Mouse (Mus musculus) forebrain, postnatal 0 days (tissue): ENCODE data around the gene Cdk5rap2. TPM values are rescaled to one million over a fixed set of nuclear protein-coding genes. Genes with fewer than 3 reads are reported as not detected.

ENCODE experiments used
- ATAC-seq: fragments of 200-750 bp; cut with Nextera tagmentation; 2 replicates; pipeline ENCODE4 v1.8.0; 2017; ENCODE audit warnings: mild to moderate bottlenecking, moderate library complexity
- DNase-seq: peaks from one replicate; pipeline ENCODE4 v3.0.0-alpha.2; 2015
- H3K27ac ChIP-seq: fragments of 300-500 bp; sonication (generic); 2 replicates; pipeline ENCODE4 v1.5.1; 2014; ENCODE audit warnings: low read depth, mild to moderate bottlenecking, antibody characterized with exemption, low read length, moderate library complexity, mixed read lengths
- H3K27me3 ChIP-seq: fragments of 300-500 bp; sonication (generic); 2 replicates; pipeline ENCODE4 v1.6.1; 2014; ENCODE audit warnings: mild to moderate bottlenecking, low read length, mixed read lengths; ENCODE audit not compliant: insufficient read depth
- H3K36me3 ChIP-seq: fragments of 300-500 bp; sonication (generic); 2 replicates; pipeline ENCODE4 v1.6.1; 2014; ENCODE audit warnings: mild to moderate bottlenecking, moderate library complexity; ENCODE audit not compliant: insufficient read depth
- H3K4me1 ChIP-seq: fragments of 300-500 bp; sonication (generic); 2 replicates; pipeline ENCODE4 v1.6.1; 2014; ENCODE audit warnings: antibody characterized with exemption; ENCODE audit not compliant: insufficient read depth
- H3K4me2 ChIP-seq: fragments of 300-500 bp; sonication (generic); 2 replicates; pipeline ENCODE4 v1.6.1; 2014; ENCODE audit warnings: low read depth, mild to moderate bottlenecking, moderate library complexity
- H3K4me3 ChIP-seq: fragments of 300-500 bp; sonication (generic); 2 replicates; pipeline ENCODE4 v1.5.1; 2014; ENCODE audit warnings: low read depth, low read length, mixed read lengths
- H3K9ac ChIP-seq: fragments of 300-500 bp; sonication (generic); 2 replicates; pipeline ENCODE4 v1.6.1; 2014; ENCODE audit warnings: mild to moderate bottlenecking
- H3K9me3 ChIP-seq: fragments of 300-500 bp; sonication (generic); 2 replicates; pipeline ENCODE4 v1.6.1; 2016; ENCODE audit warnings: low read length
- CTCF ChIP-seq: sonication (generic); IDR thresholded peaks from 2 replicates; pipeline ENCODE4 v1.5.1; 2016; ENCODE audit warnings: antibody characterized with exemption, control low read depth, low read depth
- WGBS: fragments of 180-500 bp; shearing (Covaris S2); extraction: QIAGEN DNeasy Blood & Tissue Kit; methylation state at CpG from one replicate; pipeline ENCODE4 v1.1.7; 2014; 5-methylcytosine and 5-hydroxymethylcytosine counted together
- polyA plus RNA-seq: library from polyadenylated mRNA; unstranded; fragments of >200 nt; fragmentation: Nextera tagmentation; extraction: Ambion mirVana; gene quantifications from 2 replicates; pipeline ENCODE4 v1.2.1, GENCODE M21; 2015
- total RNA-seq: library from RNA; depleted of rRNA; stranded (reverse); fragments of >200 nt; gene quantifications from 2 replicates; pipeline ENCODE4 v1.2.3, GENCODE M21; 2014

Cdk5rap2 gene
- total and polyA plus RNA-seq, 2 experiments from 2014 or later: 6.1 to 16.7 TPM

- peak; percentile 18; the same call in 1 of the 2 replicates for ATAC-seq
These were observed 180.4 kb downstream of the Cdk5rap2 start for GRCm38 (mm10) chr4:70229874-70230273.

GRCm38 (mm10) chr4:70228350-70228749 is 181.9 kb downstream of the Cdk5rap2 start:
- TF ChIP-seq CTCF: no peak
- Histone ChIP-seq H3K9ac (no peak overlapping the region), H3K4me1 (no peaks in the 10 kb centered on the region), H3K9me3 (no peaks in the 10 kb centered on the region), H3K27ac (no peak overlapping the region), H3K36me3 (peaks cover 21% of the 10 kb centered on the region), H3K27me3 (no peaks in the 10 kb centered on the region), H3K4me2 (no peak overlapping the region), H3K4me3 (no peak overlapping the region)
- 82% methylated on average over 2 of the region's 2 CpGs for WGBS
- DNase-seq (no peak), ATAC-seq (0 out of 2 replicates have a peak, but pooled peaks have one; percentile 26)

More at GRCm38 (mm10) chr4:70229874-70230273, 180.4 kb downstream of the Cdk5rap2 start:
- no peak overlapping the region for H3K9ac ChIP-seq
- peaks cover 20% of the 10 kb centered on the region for H3K36me3 ChIP-seq
- no peak for TF ChIP-seq CTCF
- 58% methylated on average over 4 of the region's 4 CpGs for WGBS
- H3K27ac ChIP-seq: no peak overlapping the region
- H3K9me3 ChIP-seq: no peaks in the 10 kb centered on the region
- no peak overlapping the region for H3K4me2 ChIP-seq
- H3K4me3 ChIP-seq: no peak overlapping the region
- no peaks in the 10 kb centered on the region for H3K4me1 ChIP-seq
- no peak for DNase-seq
- no peaks in the 10 kb centered on the region for H3K27me3 ChIP-seq

- Histone ChIP-seq H3K9me3 (no peaks in the 10 kb centered on the region), H3K4me2 (no peak overlapping the region), H3K4me1 (no peaks in the 10 kb centered on the region), H3K36me3 (peaks cover 26% of the 10 kb centered on the region), H3K27ac (no peak overlapping the region), H3K27me3 (no peaks in the 10 kb centered on the region), H3K4me3 (no peak overlapping the region), H3K9ac (no peak overlapping the region)
- TF ChIP-seq CTCF: no peak
- 85% methylated on average over 3 of the region's 3 CpGs for WGBS
- no peak for ATAC-seq
- DNase-seq: no peak
These were observed 182.6 kb downstream of the Cdk5rap2 start for GRCm38 (mm10) chr4:70227667-70228066.

GRCm38 (mm10) chr4:70224503-70224902 is 185.7 kb downstream of the Cdk5rap2 start:
- H3K4me3 ChIP-seq: no peak overlapping the region
- peaks cover 35% of the 10 kb centered on the region for H3K36me3 ChIP-seq
- ATAC-seq (0 out of 2 replicates have a peak, but pooled peaks have one; percentile 8), DNase-seq (no peak)
- no peak for TF ChIP-seq CTCF
- H3K4me1 ChIP-seq: 0 out of 2 replicates have a peak, but pooled peaks cover 3% of the 10 kb centered on the region
- 79% methylated on average over 2 of the region's 2 CpGs for WGBS
- H3K9me3 ChIP-seq: no peaks in the 10 kb centered on the region
- H3K27me3 ChIP-seq: no peaks in the 10 kb centered on the region
- no peak overlapping the region for H3K9ac ChIP-seq
- H3K4me2 ChIP-seq: no peak overlapping the region
- no peak overlapping the region for H3K27ac ChIP-seq

- Histone ChIP-seq H3K36me3 (peaks cover 32% of the 10 kb centered on the region), H3K9me3 (no peaks in the 10 kb centered on the region), H3K4me1 (0 out of 2 replicates have a peak, but pooled peaks cover 3% of the 10 kb centered on the region), H3K4me2 (no peak overlapping the region), H3K27ac (no peak overlapping the region), H3K4me3 (no peak overlapping the region), H3K9ac (no peak overlapping the region), H3K27me3 (no peaks in the 10 kb centered on the region)
- no peak for DNase-seq
- TF ChIP-seq CTCF: no peak
- no peak for ATAC-seq
- 58% methylated on average over 3 of the region's 3 CpGs for WGBS
These were observed 188.4 kb downstream of the Cdk5rap2 start for GRCm38 (mm10) chr4:70221878-70222277.

GRCm38 (mm10) chr4:70221370-70221769 is 188.9 kb downstream of the Cdk5rap2 start:
- Histone ChIP-seq H3K4me2 (no peak overlapping the region), H3K9me3 (no peaks in the 10 kb centered on the region), H3K4me3 (no peak overlapping the region), H3K4me1 (0 out of 2 replicates have a peak, but pooled peaks cover 3% of the 10 kb centered on the region), H3K27ac (no peak overlapping the region), H3K36me3 (peaks cover 31% of the 10 kb centered on the region), H3K27me3 (no peaks in the 10 kb centered on the region), H3K9ac (no peak overlapping the region)
- ATAC-seq (no peak), DNase-seq (no peak)
- no peak for TF ChIP-seq CTCF
- 83% methylated on average over 1 of the region's 1 CpGs for WGBS

- Histone ChIP-seq H3K4me1 (0 out of 2 replicates have a peak, but pooled peaks cover 3% of the 10 kb centered on the region), H3K4me3 (no peak overlapping the region), H3K27ac (no peak overlapping the region), H3K27me3 (no peaks in the 10 kb centered on the region), H3K9me3 (no peaks in the 10 kb centered on the region), H3K36me3 (peaks cover 31% of the 10 kb centered on the region), H3K9ac (no peak overlapping the region), H3K4me2 (no peak overlapping the region)
- WGBS: 50% methylated on average over 10 of the region's 10 CpGs
- no peak for TF ChIP-seq CTCF
- DNase-seq (peak; percentile 27), ATAC-seq (peak; percentile 49)
These were observed 189.7 kb downstream of the Cdk5rap2 start for GRCm38 (mm10) chr4:70220277-70221180.
